Mouse (Mus musculus) retina, adult 2 months (tissue): ENCODE measurements at regions not wholly inside any gene's neighbourhood (a gene's known extent, or its start where the extent isn't known, plus 50 kb on each side); places are given as distances from the start of the nearest gene placed in this dataset.

Experiments used
- DNase-seq: peaks from one replicate; pipeline ENCODE4 v3.0.0-alpha.2; 2012; ENCODE audit warnings: low read depth, low spot score

DNA sequence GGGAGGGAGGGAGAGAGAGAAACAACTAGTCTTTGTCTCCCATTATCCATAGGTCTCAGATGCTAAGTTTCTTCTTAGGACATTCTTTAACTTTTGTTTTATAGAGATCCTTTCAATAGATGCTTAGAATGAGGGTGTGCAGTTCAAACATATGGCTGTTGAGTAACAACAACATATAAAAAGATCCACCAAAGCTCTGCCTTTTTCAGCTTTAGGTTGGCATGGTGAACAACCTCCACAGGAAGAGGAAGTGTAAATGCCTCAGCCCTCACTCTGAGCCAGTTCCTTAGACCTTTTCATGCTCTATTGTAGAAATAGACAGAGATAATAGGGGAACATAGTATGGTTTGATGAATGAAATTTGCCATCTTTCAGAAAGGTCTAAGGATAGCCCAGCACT is 326.0 kb downstream of the Fam84a start:
- no peak for DNase-seq

DNA sequence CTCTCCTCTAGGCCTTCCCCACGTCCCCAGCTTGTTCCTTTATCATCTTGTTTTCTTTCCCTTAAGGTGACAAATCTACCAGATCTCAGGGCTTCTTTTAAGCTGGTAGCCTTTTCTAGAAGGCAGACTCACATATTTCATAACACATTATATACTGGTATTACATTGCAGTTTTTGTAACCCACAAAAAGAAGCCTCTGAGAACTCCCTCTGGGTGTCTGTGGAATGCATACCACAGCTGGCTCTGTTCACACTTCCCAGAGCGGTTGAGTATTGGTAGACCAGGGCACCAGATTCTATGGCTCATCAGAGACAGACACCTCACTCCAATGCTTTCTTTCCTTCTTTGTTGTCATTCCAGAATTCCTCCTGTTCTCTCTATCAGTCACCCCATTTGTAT is 336.4 kb downstream of the Fam84a start:
- DNase-seq: no peak

- no peak for DNase-seq
Measured at GRCm38 (mm10) chr12:13810155-13810515, 341.7 kb downstream of the Fam84a start.

DNA sequence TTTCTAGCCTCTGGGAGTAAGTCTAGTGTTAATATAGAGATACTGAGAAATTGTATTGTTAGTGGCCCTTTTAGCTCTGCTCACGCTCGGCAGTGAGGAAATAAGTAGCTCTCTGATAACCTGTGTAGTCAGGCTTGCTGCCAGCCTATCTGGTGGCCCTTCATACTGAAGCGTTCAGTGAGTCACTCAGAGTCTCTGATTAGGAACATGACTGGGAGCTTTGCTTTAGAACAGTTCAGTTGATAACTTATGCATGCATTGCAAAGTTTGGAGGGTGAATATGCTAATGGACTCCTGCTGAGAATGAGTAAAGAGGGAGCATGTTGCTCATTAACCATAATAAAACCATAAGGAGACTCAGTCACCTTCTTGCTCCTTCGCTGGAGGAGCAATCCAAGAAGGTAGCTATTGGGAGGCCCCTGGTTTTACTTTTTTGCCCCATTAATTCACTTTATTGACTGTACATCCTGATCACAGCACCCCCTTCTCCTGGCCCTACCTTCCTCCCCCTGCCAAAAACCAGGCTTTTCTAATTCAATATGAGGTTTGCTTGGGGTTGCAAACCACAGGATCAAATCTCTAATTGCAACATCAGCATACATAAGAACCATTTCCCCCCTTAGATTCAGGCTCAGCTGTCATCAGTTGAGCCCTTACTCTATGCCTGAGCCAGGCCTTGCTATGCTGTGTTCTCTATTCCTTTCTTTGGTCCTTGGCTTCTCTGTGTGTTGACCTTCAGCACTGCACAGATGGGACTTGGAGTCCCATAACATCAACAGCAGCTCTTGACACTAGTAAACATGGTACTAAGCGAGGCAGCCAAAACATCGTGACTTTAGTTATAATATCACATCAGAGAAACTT is 342.3 kb downstream of the Fam84a start:
- no peak for DNase-seq

DNA sequence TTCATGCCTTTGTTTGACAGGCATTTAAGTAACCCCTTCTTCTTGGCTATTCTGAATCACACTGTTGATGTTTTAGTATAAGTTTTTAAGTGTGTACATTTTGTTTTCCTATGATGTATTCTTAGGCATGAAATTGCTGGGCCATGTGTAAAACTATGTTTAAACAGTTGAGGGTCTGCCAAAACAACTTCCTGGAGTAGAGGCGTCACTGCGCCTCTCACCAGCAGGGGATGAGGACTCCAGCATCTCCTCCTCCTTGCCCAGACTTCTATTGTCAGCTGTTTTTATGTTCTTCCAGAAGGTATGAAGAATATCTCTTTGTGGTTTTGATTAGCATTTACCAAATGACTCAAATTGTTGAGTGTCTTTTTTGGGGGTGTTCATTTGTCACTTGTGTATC is 372.1 kb downstream of the Fam84a start:
- DNase-seq: no peak

GRCm38 (mm10) chr12:13776687-13777086 is 375.2 kb downstream of the Fam84a start:
- DNase-seq: no peak

- DNase-seq: no peak
Measured at GRCm38 (mm10) chr12:13769696-13770095, 382.2 kb downstream of the Fam84a start.

DNA sequence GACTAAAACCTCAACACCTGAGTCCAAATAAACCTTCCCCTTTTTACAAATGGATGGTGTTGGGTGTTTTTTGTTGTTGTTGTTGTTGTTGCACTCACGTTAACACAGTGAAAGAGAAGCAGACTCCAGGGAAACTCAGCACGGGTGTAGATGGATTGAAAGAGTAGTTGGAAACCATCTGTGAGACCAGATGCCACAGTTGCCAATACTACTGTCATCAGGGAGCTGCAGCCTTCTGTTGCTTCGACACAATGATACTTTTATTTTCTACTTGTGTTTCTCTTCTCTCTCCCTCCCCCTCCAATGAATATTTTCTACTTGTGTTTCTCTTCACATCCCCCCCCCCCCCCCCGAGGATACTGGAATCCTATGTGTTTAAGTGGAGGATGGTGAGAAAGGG is 382.7 kb downstream of the Fam84a start:
- no peak for DNase-seq

- no peak for DNase-seq
Measured at GRCm38 (mm10) chr12:13766486-13766885, 385.4 kb downstream of the Fam84a start.

DNA sequence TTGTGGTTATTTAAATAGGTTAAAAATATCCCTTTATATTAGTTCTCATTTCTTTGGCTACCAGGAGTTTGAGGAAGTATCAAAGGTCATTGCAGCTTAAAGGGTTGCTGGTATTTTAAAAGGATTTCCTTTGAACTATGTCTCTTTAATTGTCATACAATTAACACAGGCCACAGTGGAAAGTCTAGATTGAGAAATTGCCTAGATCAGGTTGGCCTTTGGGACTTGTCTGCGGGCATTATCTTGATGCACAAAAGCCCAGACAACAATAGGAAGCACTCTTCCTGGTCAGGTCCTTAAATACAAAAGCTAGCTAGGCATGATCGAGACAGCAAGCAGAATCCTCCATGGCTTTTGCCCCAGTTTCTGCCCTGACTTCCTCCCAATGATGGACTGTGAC is 398.0 kb downstream of the Fam84a start:
- no peak for DNase-seq

DNA sequence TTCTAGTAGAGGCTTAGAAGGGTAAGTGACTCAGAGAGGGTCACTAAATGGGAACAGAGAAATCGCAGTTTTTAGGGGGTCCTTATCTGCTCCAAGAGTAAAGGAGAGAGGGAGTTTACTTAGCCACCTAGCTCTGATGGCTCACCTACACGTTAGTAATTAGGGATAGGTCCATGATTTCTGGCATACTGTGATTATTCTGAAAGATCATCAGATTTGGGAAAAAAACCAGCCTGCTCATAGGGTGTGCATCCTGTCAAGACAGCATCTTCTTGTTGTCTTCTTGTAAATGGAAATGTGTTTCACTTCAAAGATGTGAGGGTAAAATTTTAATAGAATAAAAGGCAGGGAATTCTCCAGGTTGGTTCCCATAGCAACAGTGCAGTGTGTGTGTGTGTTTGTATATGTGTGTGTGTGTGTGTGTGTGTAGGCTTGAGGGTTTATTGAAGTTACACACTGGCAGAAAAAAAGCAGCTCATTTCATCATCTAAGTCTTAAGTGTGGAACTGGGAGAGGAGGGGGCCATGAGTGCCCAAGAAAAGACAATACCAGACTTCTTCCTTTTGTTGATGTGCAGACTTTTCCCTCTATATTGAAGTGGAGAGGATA is 407.4 kb downstream of the Fam84a start:
- no peak for DNase-seq

- no peak for DNase-seq
Measured at GRCm38 (mm10) chr12:13729901-13730637, 421.8 kb downstream of the Fam84a start.

- no peak for DNase-seq
Measured at GRCm38 (mm10) chr12:13728986-13729385, 422.9 kb downstream of the Fam84a start.

GRCm38 (mm10) chr12:13724511-13724910 is 427.3 kb downstream of the Fam84a start:
- DNase-seq: no peak

- DNase-seq: no peak
Measured at GRCm38 (mm10) chr12:13709806-13710205, 440.9 kb downstream of the Nbas start.

DNA sequence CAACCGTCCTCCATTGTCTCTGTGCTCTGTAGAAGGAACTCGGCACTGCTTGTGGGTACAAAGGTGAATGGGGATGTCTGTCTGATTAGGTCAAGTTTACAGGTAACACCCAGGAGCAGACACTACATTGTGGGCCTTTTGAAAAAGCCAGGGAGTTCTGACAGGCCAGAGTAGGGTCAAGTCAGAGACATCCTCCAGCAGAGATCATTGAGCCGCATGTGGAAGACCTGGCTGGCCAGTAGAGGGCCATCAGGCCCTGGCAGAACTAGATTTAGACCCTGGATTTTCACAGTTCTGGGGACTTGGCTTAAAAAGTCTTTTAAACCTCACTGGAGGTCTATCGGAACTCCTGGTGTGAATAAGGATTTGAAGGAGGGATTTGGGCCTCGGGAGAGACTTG is 438.8 kb downstream of the Nbas start:
- no peak for DNase-seq

DNA sequence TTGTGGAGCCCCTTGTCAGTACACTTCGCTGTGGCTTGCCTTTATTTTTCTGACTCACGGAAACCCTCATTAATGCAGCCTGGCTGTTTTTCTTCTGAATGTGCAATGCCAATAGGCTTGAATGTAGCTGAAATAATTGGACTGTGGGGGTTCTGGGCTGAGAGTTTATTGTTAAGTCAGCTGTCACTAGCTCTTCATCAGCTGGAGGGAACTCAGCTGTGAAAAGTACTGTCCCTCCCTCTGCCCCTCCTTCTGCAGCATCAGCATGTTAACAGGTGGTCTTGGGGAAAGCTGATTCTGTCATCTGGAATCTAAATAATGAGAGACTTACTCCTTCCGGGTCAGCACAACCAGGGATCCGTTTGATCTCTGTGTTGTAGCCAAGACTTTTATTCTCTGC is 437.6 kb downstream of the Nbas start:
- no peak for DNase-seq

DNA sequence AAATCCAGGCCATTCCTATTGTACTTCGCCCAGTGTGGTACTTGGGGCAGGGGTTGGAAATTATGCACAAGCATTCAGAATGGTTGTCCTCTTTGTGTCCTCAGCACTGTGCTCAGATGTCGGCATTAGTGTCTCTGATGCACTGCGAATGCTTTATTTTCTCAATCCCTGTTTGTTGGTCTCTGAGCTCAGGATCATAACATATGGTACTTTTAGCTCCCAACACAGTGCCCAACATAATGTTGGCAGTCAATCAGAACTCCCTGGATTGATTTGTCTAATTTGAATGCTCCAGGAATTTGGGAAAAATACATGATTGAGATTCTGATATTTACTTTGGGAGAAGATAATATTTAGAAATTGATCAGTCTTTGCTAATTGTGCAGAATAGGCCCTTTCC is 434.7 kb downstream of the Nbas start:
- DNase-seq: no peak

GRCm38 (mm10) chr12:13699858-13700257 is 430.9 kb downstream of the Nbas start:
- DNase-seq: no peak

GRCm38 (mm10) chr12:13698834-13699233 is 429.9 kb downstream of the Nbas start:
- DNase-seq: no peak

DNA sequence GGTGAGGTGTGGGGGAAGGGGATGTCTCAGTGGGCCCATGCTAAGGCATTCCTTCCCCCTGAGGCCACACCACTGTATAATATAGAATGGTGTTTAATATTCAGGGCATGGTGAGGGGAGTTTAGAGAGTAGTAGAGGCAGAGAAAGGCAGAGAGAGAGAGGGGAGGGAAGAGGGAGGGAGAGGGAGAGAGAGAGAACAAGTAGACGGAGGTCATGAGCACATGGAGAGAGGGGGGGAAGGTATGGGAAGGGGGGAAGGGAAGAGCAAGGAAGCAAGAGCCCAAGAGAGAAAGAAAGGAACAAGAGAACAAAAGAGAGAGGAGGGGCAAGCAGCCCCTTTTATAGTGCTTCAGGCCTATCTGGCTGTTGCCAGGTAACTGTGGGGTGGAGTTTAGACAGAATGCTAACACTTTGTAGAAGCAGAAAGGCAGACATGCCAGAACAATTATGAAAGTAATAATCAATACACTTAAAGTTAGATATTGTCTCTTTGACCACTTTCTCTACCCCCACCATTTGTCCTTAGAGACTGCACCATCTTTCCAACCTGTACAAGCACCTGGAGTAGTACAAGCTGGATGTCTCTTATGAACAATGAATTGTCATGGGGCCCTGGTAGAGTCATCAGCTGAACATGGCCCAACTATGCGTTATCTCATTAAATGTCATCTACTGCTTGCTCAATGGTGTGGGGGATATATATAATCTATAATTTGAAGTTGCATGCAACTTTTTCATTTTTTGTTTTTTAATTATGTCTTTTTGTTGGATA is 422.6 kb downstream of the Nbas start:
- no peak for DNase-seq

- DNase-seq: no peak
Measured at GRCm38 (mm10) chr12:13677266-13677665, 408.3 kb downstream of the Nbas start.
